ENCODE assay signal across 9 mouse cellular contexts in genomic region chr14:120347410-120348315, GRCm38 (mm10).
A peak's percentile ranks its signal among the peaks of the same experiment; 100 is the strongest.
DNase-seq lines count a peak whose midpoint lies in the region; ATAC-seq lines count a peak whose summit lies in the region.
"Had no signal": no experiment of that assay in that cellular context is flagged by ENCODE, and none has a peak within 500 bp of the region (broad histone marks: within the 10 kb centered on the region; RNA-seq: fewer than 3 reads in every experiment).

No protein-coding gene starts in this region.

- peak overlapping the region; percentile 72; the same call in 1 of the 2 replicates for H3K27ac ChIP-seq in heart, embryonic 12.5 days (ENCODE audit: poor library complexity, severe bottlenecking)
- H3K27ac ChIP-seq in midbrain, embryonic 11.5 days (ENCODE audit: low read depth, low read length) = no peak overlapping the region
- H3K27ac ChIP-seq in midbrain, embryonic 13.5 days = no peak overlapping the region
- H3K27ac ChIP-seq: midbrain, embryonic 12.5 days had no signal

- no peak for DNase-seq in heart, postnatal 36 days
- DNase-seq in midbrain, embryonic 11.5 days (ENCODE audit: low spot score, missing footprints) = peak; percentile 14
- DNase-seq in gastrocnemius, postnatal 25 days = peak; percentile 80
- DNase-seq in thymus, postnatal 25 days = peak; percentile 27
- DNase-seq in cerebellum, postnatal 4 days (ENCODE audit: low spot score in 2 of 2) = no peak
- DNase-seq in left cerebral cortex, adult 8-10 months (ENCODE audit: low spot score in 2 of 2) = no peak

- peaks cover 42% of the 10 kb centered on the region for H3K36me3 ChIP-seq in heart, embryonic 12.5 days
- H3K36me3 ChIP-seq in midbrain, embryonic 11.5 days (ENCODE audit: control insufficient read depth, insufficient read depth, low read length) = no peaks in the 10 kb centered on the region
- peaks cover 4% of the 10 kb centered on the region; the same call in 1 of the 2 replicates for H3K36me3 ChIP-seq in midbrain, embryonic 13.5 days
- H3K36me3 ChIP-seq: midbrain, embryonic 12.5 days had no signal

- 65% methylated on average over 11 of the region's 11 CpGs for WGBS in heart, embryonic 12.5 days
- 79% methylated on average over 11 of the region's 11 CpGs for WGBS in midbrain, embryonic 11.5 days
- WGBS in midbrain, embryonic 13.5 days = 86% methylated on average over 11 of the region's 11 CpGs

- peaks cover 34% of the 10 kb centered on the region for H3K4me1 ChIP-seq in heart, embryonic 12.5 days (replicated peaks)
- no peaks in the 10 kb centered on the region for H3K4me1 ChIP-seq in midbrain, embryonic 11.5 days (ENCODE audit: control insufficient read depth, insufficient read depth, low read length)
- H3K4me1 ChIP-seq in midbrain, embryonic 13.5 days (replicated peaks) = no peaks in the 10 kb centered on the region
- H3K4me1 ChIP-seq: midbrain, embryonic 12.5 days had no signal

- H3K9me3 ChIP-seq in heart, embryonic 12.5 days (replicated peaks) = peaks cover 8% of the 10 kb centered on the region; the same call in 1 of the 2 replicates
- peaks cover 5% of the 10 kb centered on the region for H3K9me3 ChIP-seq in midbrain, embryonic 11.5 days (ENCODE audit: control insufficient read depth, low read length)
- peaks cover 11% of the 10 kb centered on the region for H3K9me3 ChIP-seq in midbrain, embryonic 13.5 days

- no peaks in the 10 kb centered on the region for H3K27me3 ChIP-seq in heart, embryonic 12.5 days (replicated peaks)
- H3K27me3 ChIP-seq in midbrain, embryonic 11.5 days (ENCODE audit: control insufficient read depth, insufficient read depth, low read length) = no peaks in the 10 kb centered on the region
- H3K27me3 ChIP-seq in midbrain, embryonic 13.5 days = peaks cover 6% of the 10 kb centered on the region; the same call in 1 of the 2 replicates

- ATAC-seq in heart, embryonic 12.5 days (ENCODE audit: insufficient number of reproducible peaks, low FRiP score) = 0 out of 2 replicates have a peak, but pooled peaks have one; percentile 39
- ATAC-seq in midbrain, embryonic 11.5 days (ENCODE audit: low FRiP score) = no peak
- no peak for ATAC-seq in midbrain, embryonic 13.5 days

- intact Hi-C loops in heart, postnatal 36 days (cut with DNase I) = loop anchor here (5.0 kb wide), 1 partner anchor 210 kb away; no protein-coding TSS in a partner anchor

- H3K4me3 ChIP-seq in heart, embryonic 12.5 days = no peak overlapping the region
- no peak overlapping the region for H3K4me3 ChIP-seq in midbrain, embryonic 11.5 days (ENCODE audit: low read depth, low read length)
- no peak overlapping the region for H3K4me3 ChIP-seq in midbrain, embryonic 13.5 days (replicated peaks)
- H3K4me3 ChIP-seq: midbrain, embryonic 12.5 days had no signal

- no peak overlapping the region for H3K4me2 ChIP-seq in heart, embryonic 12.5 days
- H3K4me2 ChIP-seq in midbrain, embryonic 11.5 days = no peak overlapping the region
- H3K4me2 ChIP-seq in midbrain, embryonic 13.5 days (replicated peaks) = no peak overlapping the region
- H3K4me2 ChIP-seq: midbrain, embryonic 12.5 days had no signal

- peak overlapping the region; percentile 20; the same call in 1 of the 2 replicates for H3K9ac ChIP-seq in heart, embryonic 12.5 days
- no peak overlapping the region for H3K9ac ChIP-seq in midbrain, embryonic 11.5 days (ENCODE audit: low read length)
- H3K9ac ChIP-seq in midbrain, embryonic 13.5 days (replicated peaks) = no peak overlapping the region
- H3K9ac ChIP-seq: midbrain, embryonic 12.5 days had no signal

Comparison
In these comparisons a context has a peak if more than half of its experiments do, and no peak if none do; other contexts are left out.
1. DNase-seq: peak in midbrain, embryonic 11.5 days (single experiment), gastrocnemius, postnatal 25 days (single experiment) and thymus, postnatal 25 days (single experiment); none in heart, postnatal 36 days (0 of 2), cerebellum, postnatal 4 days (0 of 2) and left cerebral cortex, adult 8-10 months (0 of 2).